Mouse (Mus musculus) lung, postnatal 0 days (tissue): Measurements from ENCODE around the gene Plcb2. TPM values are rescaled to one million over a fixed set of nuclear protein-coding genes. Genes with fewer than 3 reads are reported as not detected.

Experiments used
- ATAC-seq: fragments of 200-750 bp; cut with Nextera tagmentation; 2 replicates; pipeline ENCODE4 v1.8.0; 2017; ENCODE audit warnings: moderate library complexity
- DNase-seq: peaks from one replicate; pipeline ENCODE4 v3.0.0-alpha.2; 2016; ENCODE audit warnings: low spot score
- H3K27ac ChIP-seq: fragments of 300-500 bp; sonication (generic); 2 replicates; pipeline ENCODE4 v1.5.1; 2014; ENCODE audit warnings: antibody characterized with exemption, mild to moderate bottlenecking, low read length, mixed read lengths
- H3K27me3 ChIP-seq: fragments of 300-500 bp; sonication (generic); replicated peaks from 2 replicates; pipeline ENCODE4 v1.6.1; 2014; ENCODE audit warnings: low read length, mixed read lengths; ENCODE audit not compliant: insufficient read depth
- H3K36me3 ChIP-seq: fragments of 300-500 bp; sonication (generic); 2 replicates; pipeline ENCODE4 v1.6.1; 2014; ENCODE audit warnings: low read length, mixed read lengths; ENCODE audit not compliant: insufficient read depth
- H3K4me1 ChIP-seq: fragments of 300-500 bp; sonication (generic); 2 replicates; pipeline ENCODE4 v1.6.1; 2014; ENCODE audit warnings: antibody characterized with exemption, low read depth, low read length, mixed read lengths; ENCODE audit not compliant: insufficient read depth
- H3K4me2 ChIP-seq: fragments of 300-500 bp; sonication (generic); replicated peaks from 2 replicates; pipeline ENCODE4 v1.6.1; 2014; ENCODE audit warnings: low read depth, mild to moderate bottlenecking, low read length, moderate library complexity, mixed read lengths
- H3K4me3 ChIP-seq: fragments of 300-500 bp; sonication (generic); 2 replicates; pipeline ENCODE4 v1.5.1; 2014; ENCODE audit warnings: low read depth, low read length
- H3K9ac ChIP-seq: fragments of 300-500 bp; sonication (generic); replicated peaks from 2 replicates; pipeline ENCODE4 v1.6.1; 2014; ENCODE audit warnings: low read depth, mild to moderate bottlenecking
- H3K9me3 ChIP-seq: fragments of 300-500 bp; sonication (generic); 2 replicates; pipeline ENCODE4 v1.6.1; 2016; ENCODE audit warnings: low read length, mixed read lengths
- CTCF ChIP-seq: IDR thresholded peaks from 2 replicates; pipeline ENCODE4 v1.5.1; 2016; ENCODE audit warnings: antibody characterized with exemption, mild to moderate bottlenecking
- EP300 ChIP-seq: IDR thresholded peaks from 2 replicates; pipeline ENCODE4 v1.6.1; 2016; ENCODE audit warnings: antibody characterized with exemption, mild to moderate bottlenecking, control low read depth
- WGBS: fragments of 180-500 bp; shearing (Covaris S2); extraction: QIAGEN DNeasy Blood & Tissue Kit; methylation state at CpG from one replicate; pipeline ENCODE4 v1.1.7; 2014; 5-methylcytosine and 5-hydroxymethylcytosine counted together
- polyA plus RNA-seq: library from polyadenylated mRNA; unstranded; fragments of >200 nt; fragmentation: Nextera tagmentation; extraction: Ambion mirVana; gene quantifications from 2 replicates; pipeline ENCODE4 v1.2.1, GENCODE M21; 2015

The Plcb2 gene
- polyA plus RNA-seq, 1 experiment from 2014 or later, result 1.6 TPM

DNA sequence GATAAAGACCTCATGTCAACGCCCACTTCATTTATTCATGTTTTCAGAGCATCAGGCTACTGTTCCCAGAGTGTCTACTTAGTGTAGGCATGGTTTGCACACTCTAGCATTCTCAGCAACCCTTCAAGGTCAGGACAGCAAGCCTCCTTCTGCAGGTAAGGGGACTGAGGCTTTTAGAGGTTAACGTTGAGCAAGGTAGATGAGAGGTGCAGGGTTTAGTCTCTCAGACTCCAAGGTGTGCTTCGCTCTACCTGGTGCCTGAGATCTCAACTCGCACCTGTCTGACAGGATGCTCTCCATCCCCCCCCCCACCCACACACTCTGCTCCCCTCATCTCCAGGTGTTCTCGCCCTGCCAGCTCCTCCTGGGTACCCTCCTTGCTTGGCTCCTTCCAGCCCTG is 25.9 kb upstream of the Plcb2 start:
- H3K4me2 ChIP-seq, result no peak overlapping the region
- ATAC-seq (no peak), DNase-seq (no peak)
- 0 out of 2 replicates have a peak, but pooled peaks cover 3% of the 10 kb centered on the region for H3K36me3 ChIP-seq
- H3K27ac ChIP-seq, result no peak overlapping the region
- peaks cover 12% of the 10 kb centered on the region; the same call in 1 of the 2 replicates for H3K4me1 ChIP-seq
- 82% methylated on average over 5 of the region's 5 CpGs for WGBS
- H3K4me3 ChIP-seq, result no peak overlapping the region
- no peak overlapping the region for H3K9ac ChIP-seq
- TF ChIP-seq CTCF, result no peak
- TF ChIP-seq EP300, result no peak
- H3K27me3 ChIP-seq, result no peaks in the 10 kb centered on the region
- H3K9me3 ChIP-seq, result no peaks in the 10 kb centered on the region

DNA sequence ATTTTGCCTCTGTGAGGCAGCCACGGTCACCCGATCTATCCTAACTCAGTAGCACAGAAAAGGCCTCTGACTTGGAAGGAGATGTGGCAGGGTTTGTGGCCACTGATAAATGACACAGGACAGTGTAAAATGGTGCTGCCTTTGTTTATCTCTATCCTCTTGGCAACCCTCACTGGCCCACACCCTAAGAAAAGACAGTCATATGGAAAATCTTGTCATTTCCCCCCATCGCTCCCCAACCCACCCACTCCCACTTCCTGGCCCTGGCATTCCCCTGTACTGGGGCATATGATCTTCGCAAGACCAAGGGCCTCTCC is 24.5 kb upstream of the Plcb2 start:
- Histone ChIP-seq H3K9me3 (no peaks in the 10 kb centered on the region), H3K9ac (no peak overlapping the region), H3K4me1 (peaks cover 18% of the 10 kb centered on the region), H3K27me3 (no peaks in the 10 kb centered on the region), H3K27ac (peak overlapping the region; percentile 70), H3K4me2 (no peak overlapping the region), H3K4me3 (no peak overlapping the region), H3K36me3 (0 out of 2 replicates have a peak, but pooled peaks cover 8% of the 10 kb centered on the region)
- 63% methylated on average over 4 of the region's 4 CpGs for WGBS
- DNase-seq, result no peak
- TF ChIP-seq EP300, result peak; percentile 21; the same call in 1 of the 2 replicates
- TF ChIP-seq CTCF, result no peak
- peak; percentile 46 for ATAC-seq

DNA sequence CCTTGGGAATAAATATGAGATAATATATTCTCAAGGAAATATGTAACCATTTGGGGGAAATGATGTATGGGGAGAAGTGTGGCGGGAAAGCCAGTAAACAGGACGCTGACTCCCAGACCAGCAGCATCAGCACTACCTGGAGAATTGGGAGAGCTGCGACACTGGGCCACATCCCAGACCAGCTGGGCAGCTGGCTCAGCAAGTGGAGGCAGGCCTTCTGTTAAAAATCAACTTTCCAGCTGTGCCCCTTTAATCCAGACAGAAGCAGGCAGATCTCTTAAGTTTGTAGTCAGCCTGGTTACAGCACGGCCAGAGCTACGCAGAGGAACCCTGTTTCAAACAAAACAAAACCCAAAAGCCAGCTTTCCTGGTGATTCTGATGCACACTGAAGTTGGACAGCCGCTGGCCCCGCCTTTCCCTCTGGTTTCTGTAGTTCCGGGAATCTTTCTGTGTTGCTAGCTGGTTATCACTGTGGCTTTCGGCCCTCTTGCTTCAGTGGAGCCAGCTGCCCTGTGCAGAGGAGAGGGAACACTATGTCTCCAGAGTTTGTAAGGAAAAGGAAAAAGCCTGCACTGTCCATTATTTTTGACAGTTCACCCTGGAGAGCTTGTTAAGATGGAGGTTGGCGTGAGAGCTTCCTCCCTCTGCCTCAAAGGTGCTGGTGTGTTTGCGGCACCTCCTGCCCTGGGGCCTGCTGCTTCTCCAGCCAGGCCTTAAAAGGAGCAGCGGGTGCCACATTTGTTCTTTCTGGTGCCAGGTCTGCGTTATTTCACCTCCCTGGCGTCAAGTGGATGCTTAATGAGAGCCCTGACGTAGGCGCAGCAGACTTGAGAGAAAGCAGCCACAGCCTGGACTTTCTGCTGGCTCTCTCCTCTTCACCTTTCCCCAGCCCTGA is 23.9 kb upstream of the Plcb2 start:
- Histone ChIP-seq H3K4me1 (peaks cover 24% of the 10 kb centered on the region), H3K4me2 (no peak overlapping the region), H3K4me3 (no peak overlapping the region), H3K27ac (peak overlapping the region; percentile 70), H3K36me3 (0 out of 2 replicates have a peak, but pooled peaks cover 8% of the 10 kb centered on the region), H3K9me3 (no peaks in the 10 kb centered on the region), H3K27me3 (no peaks in the 10 kb centered on the region), H3K9ac (no peak overlapping the region)
- 53% methylated on average over 16 of the region's 16 CpGs for WGBS
- TF ChIP-seq EP300, result peak; percentile 18; the same call in 1 of the 2 replicates
- no peak for TF ChIP-seq CTCF
- DNase-seq (peak; percentile 62), ATAC-seq (peak; percentile 57)

DNA sequence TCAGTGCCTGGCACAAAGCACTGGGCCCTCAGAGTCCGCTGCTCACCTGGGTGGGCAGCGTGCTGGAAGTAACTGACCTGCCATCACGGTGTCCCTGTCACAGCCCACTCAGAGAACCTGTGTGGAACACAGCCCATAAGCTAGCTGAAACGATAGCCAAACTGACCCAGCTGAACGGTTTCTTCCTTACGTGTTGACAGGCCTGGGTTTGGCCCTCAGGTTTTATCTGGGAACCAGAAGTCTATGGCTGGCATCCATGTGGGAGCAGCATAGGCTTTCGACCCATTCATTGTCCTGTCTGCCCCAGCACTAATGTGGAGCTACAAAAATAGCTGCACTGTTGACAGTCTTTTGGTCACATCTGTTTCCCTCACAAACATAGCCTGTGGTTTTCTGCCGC is 22.2 kb upstream of the Plcb2 start:
- H3K36me3 ChIP-seq, result 0 out of 2 replicates have a peak, but pooled peaks cover 8% of the 10 kb centered on the region
- H3K27ac ChIP-seq, result no peak overlapping the region
- WGBS, result 71% methylated on average over 8 of the region's 8 CpGs
- H3K4me1 ChIP-seq, result peaks cover 27% of the 10 kb centered on the region
- H3K9me3 ChIP-seq, result no peaks in the 10 kb centered on the region
- DNase-seq, result no peak
- no peak for ATAC-seq
- TF ChIP-seq CTCF (no peak), EP300 (no peak)
- H3K4me2 ChIP-seq, result no peak overlapping the region
- no peak overlapping the region for H3K4me3 ChIP-seq
- no peak overlapping the region for H3K9ac ChIP-seq
- H3K27me3 ChIP-seq, result no peaks in the 10 kb centered on the region

DNA sequence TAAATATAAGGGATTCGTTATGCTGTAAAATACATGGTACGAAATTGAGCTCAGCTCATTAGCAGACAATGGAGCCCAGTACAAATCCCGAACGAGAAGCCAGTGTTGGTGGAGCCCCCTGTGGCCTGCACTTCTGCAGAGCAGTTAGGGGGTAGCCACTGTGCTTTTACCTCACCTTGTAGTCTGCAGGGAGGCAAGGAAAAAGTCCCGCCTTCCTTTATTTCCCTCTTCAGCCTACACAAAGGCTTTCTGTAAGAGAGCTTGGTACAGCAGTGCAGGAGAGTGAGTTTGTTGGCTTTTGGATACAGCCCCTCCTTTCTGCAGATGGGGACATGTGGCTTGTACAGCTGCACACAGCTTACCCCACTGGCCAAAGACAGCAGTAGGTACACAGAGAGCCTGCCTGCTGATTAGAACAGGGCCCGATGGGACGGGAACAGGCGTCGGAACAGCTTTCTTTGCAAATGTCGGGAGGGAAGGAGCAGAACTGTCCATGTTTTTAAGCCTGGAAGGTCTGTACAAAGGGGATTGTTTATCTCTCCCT is 21.2 kb upstream of the Plcb2 start:
- Histone ChIP-seq H3K36me3 (0 out of 2 replicates have a peak, but pooled peaks cover 8% of the 10 kb centered on the region), H3K4me3 (no peak overlapping the region), H3K27me3 (no peaks in the 10 kb centered on the region), H3K9me3 (no peaks in the 10 kb centered on the region), H3K4me1 (peaks cover 33% of the 10 kb centered on the region), H3K9ac (no peak overlapping the region), H3K4me2 (no peak overlapping the region), H3K27ac (no peak overlapping the region)
- DNase-seq, result no peak
- 60% methylated on average over 10 of the region's 10 CpGs for WGBS
- no peak for ATAC-seq
- 0 out of 2 replicates have a peak, but pooled peaks have one; percentile 6 for TF ChIP-seq CTCF
- TF ChIP-seq EP300, result no peak

DNA sequence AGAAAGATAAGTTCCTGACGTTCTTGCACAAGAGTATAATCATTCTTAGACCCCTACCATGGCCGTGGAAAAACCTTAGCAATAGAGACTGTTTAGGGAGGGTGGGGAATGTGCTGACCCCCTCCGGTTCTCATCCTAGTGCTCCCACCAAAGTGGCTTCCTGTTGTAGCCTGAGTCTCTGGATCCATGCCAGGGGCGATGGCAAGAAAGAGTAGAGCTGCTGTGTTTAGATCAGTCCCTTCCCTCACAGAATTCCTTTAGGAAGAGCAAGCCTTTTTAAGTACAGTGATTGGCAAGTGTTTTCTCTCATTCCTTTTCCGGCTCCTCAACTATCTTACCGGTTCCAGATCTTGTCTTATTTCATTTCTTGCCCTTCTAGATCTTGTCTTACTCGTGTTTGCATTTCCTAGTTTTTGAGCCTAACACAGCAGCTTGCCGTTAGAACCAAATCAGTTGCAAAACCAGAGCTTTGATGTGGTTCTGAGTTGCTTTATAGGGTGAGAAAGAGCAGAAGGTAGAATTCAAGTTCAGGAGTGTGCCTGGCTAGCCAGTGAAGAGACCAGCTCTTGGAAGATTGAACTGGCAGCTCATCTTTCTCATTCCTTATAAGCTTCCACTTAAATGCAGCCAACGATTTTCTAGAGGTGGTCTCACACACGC is 19.2 kb upstream of the Plcb2 start:
- 0 out of 2 replicates have a peak, but pooled peaks cover 8% of the 10 kb centered on the region for H3K36me3 ChIP-seq
- H3K4me3 ChIP-seq, result peak overlapping the region; percentile 84
- no peaks in the 10 kb centered on the region for H3K9me3 ChIP-seq
- 15% methylated on average over 10 of the region's 10 CpGs for WGBS
- peak overlapping the region; percentile 11; the same call in 1 of the 2 replicates for H3K27ac ChIP-seq
- ATAC-seq (no peak), DNase-seq (peak; percentile 66)
- H3K4me1 ChIP-seq, result peaks cover 32% of the 10 kb centered on the region
- TF ChIP-seq EP300, result peak; percentile 29; the same call in 1 of the 2 replicates
- no peak for TF ChIP-seq CTCF
- H3K4me2 ChIP-seq, result peak overlapping the region; percentile 99
- peak overlapping the region; percentile 29; the same call in 1 of the 2 replicates for H3K9ac ChIP-seq
- no peaks in the 10 kb centered on the region for H3K27me3 ChIP-seq
